ENCODE assay signal across 8 mouse cellular contexts in genomic region chr6:39256304-39257103, GRCm38 (mm10). TPM values are rescaled to one million over a fixed set of nuclear protein-coding genes. Genes with fewer than 3 reads are reported as not detected.
DNase-seq lines count a peak whose midpoint lies in the region; ATAC-seq and TF ChIP-seq lines count a peak whose summit lies in the region.

No protein-coding gene starts in this region.

- 0 out of 2 replicates have a peak overlapping the region, but pooled peaks have one; percentile 16 for H3K27ac ChIP-seq in embryonic facial prominence, embryonic 11.5 days (replicated peaks; ENCODE audit: low read depth, low read length)
- peak overlapping the region; percentile 81 for H3K27ac ChIP-seq in limb, embryonic 14.5 days (replicated peaks; ENCODE audit: low read depth, low read length)
- H3K27ac ChIP-seq in midbrain, embryonic 13.5 days, result peak overlapping the region; percentile 84
- H3K27ac ChIP-seq in stomach, postnatal 0 days (replicated peaks), result peak overlapping the region; percentile 73

- peak overlapping the region; percentile 74 for H3K4me2 ChIP-seq in embryonic facial prominence, embryonic 11.5 days (ENCODE audit: low read depth, low read length)
- peak overlapping the region; percentile 88 for H3K4me2 ChIP-seq in limb, embryonic 14.5 days (replicated peaks; ENCODE audit: low read depth, low read length, severe bottlenecking)
- H3K4me2 ChIP-seq in midbrain, embryonic 13.5 days (replicated peaks), result peak overlapping the region; percentile 80
- H3K4me2 ChIP-seq in stomach, postnatal 0 days (replicated peaks; ENCODE audit: low read depth), result peak overlapping the region; percentile 95

- H3K9ac ChIP-seq in embryonic facial prominence, embryonic 11.5 days (replicated peaks; ENCODE audit: low read length), result peak overlapping the region; percentile 50
- H3K9ac ChIP-seq in limb, embryonic 14.5 days (ENCODE audit: low read depth, low read length, severe bottlenecking), result peak overlapping the region; percentile 50
- H3K9ac ChIP-seq in midbrain, embryonic 13.5 days (replicated peaks), result peak overlapping the region; percentile 62
- H3K9ac ChIP-seq in stomach, postnatal 0 days (ENCODE audit: low read length), result peak overlapping the region; percentile 67

- DNase-seq in adrenal gland, postnatal 10 days, result peak; percentile 62
- DNase-seq in adrenal gland, postnatal 4 days (ENCODE audit: low spot score in 2 of 2), result no peak
- peak; percentile 88 for DNase-seq in embryonic facial prominence, embryonic 11.5 days (ENCODE audit: low spot score)
- DNase-seq in heart, adult 9 months (ENCODE audit: low spot score in 2 of 2), result peak; percentile 54 to 72
- DNase-seq in kidney, adult 11 months, result peak; percentile 49
- DNase-seq in limb, embryonic 14.5 days (ENCODE audit: low spot score), result peak; percentile 75
- DNase-seq in stomach, postnatal 0 days (ENCODE audit: low spot score), result peak; percentile 41

- 2% methylated on average over 48 of the region's 48 CpGs for WGBS in embryonic facial prominence, embryonic 11.5 days
- 2% methylated on average over 44 of the region's 48 CpGs for WGBS in limb, embryonic 14.5 days
- WGBS in midbrain, embryonic 13.5 days, result 4% methylated on average over 47 of the region's 48 CpGs
- WGBS in stomach, postnatal 0 days, result 8% methylated on average over 40 of the region's 48 CpGs

- 0 out of 2 replicates have a peak, but pooled peaks have one; percentile 47 for TF ChIP-seq POLR2A in limb, embryonic 14.5 days (IDR thresholded peaks at IDR 0.05; ENCODE audit: borderline replicate concordance, extremely low read depth, insufficient read depth, insufficient read length)

- no peaks in the 10 kb centered on the region for H3K27me3 ChIP-seq in embryonic facial prominence, embryonic 11.5 days (ENCODE audit: control insufficient read depth, insufficient read depth, low read length)
- H3K27me3 ChIP-seq in limb, embryonic 14.5 days (ENCODE audit: control insufficient read depth, insufficient read depth, low read length), result no peaks in the 10 kb centered on the region
- peaks cover 19% of the 10 kb centered on the region for H3K27me3 ChIP-seq in midbrain, embryonic 13.5 days
- no peaks in the 10 kb centered on the region for H3K27me3 ChIP-seq in stomach, postnatal 0 days (ENCODE audit: control insufficient read depth, insufficient read depth, low read length)

- H3K36me3 ChIP-seq in embryonic facial prominence, embryonic 11.5 days (replicated peaks; ENCODE audit: control insufficient read depth, insufficient read depth, low read depth, low read length), result no peaks in the 10 kb centered on the region
- H3K36me3 ChIP-seq in limb, embryonic 14.5 days (ENCODE audit: control insufficient read depth, insufficient read depth, low read length), result no peaks in the 10 kb centered on the region
- H3K36me3 ChIP-seq in midbrain, embryonic 13.5 days, result no peaks in the 10 kb centered on the region
- H3K36me3 ChIP-seq in stomach, postnatal 0 days (ENCODE audit: control insufficient read depth, insufficient read depth, low read length), result no peaks in the 10 kb centered on the region

- TF ChIP-seq EP300 in stomach, postnatal 0 days (optimal IDR thresholded peaks at IDR 0.05), result no peak

- no peaks in the 10 kb centered on the region for H3K9me3 ChIP-seq in embryonic facial prominence, embryonic 11.5 days (replicated peaks; ENCODE audit: control insufficient read depth, low read length)
- H3K9me3 ChIP-seq in limb, embryonic 14.5 days (ENCODE audit: control insufficient read depth, low read length), result no peaks in the 10 kb centered on the region
- no peaks in the 10 kb centered on the region for H3K9me3 ChIP-seq in midbrain, embryonic 13.5 days
- no peaks in the 10 kb centered on the region for H3K9me3 ChIP-seq in stomach, postnatal 0 days (ENCODE audit: control insufficient read depth, low read length)

- no peak for TF ChIP-seq CTCF in stomach, postnatal 0 days (IDR thresholded peaks at IDR 0.05; ENCODE audit: low read depth)

- peak; percentile 80 for ATAC-seq in embryonic facial prominence, embryonic 11.5 days (replicated peaks; ENCODE audit: insufficient number of reproducible peaks, low FRiP score, low TSS enrichment, low read depth)
- ATAC-seq in limb, embryonic 14.5 days (ENCODE audit: low FRiP score, low read depth), result peak; percentile 78
- peak; percentile 94 for ATAC-seq in midbrain, embryonic 13.5 days
- ATAC-seq in stomach, postnatal 0 days (ENCODE audit: low FRiP score, low TSS enrichment), result peak; percentile 20; the same call in 1 of the 2 replicates

- H3K4me3 ChIP-seq in embryonic facial prominence, embryonic 11.5 days (ENCODE audit: low read depth, low read length), result peak overlapping the region; percentile 38
- peak overlapping the region; percentile 37 for H3K4me3 ChIP-seq in limb, embryonic 14.5 days (replicated peaks; ENCODE audit: low read length)
- peak overlapping the region; percentile 46 for H3K4me3 ChIP-seq in midbrain, embryonic 13.5 days (replicated peaks)
- H3K4me3 ChIP-seq in stomach, postnatal 0 days (ENCODE audit: low read depth, low read length), result peak overlapping the region; percentile 51

- H3K4me1 ChIP-seq in embryonic facial prominence, embryonic 11.5 days (ENCODE audit: control insufficient read depth, insufficient read depth, low read length), result peaks cover 2% of the 10 kb centered on the region; the same call in 1 of the 2 replicates
- H3K4me1 ChIP-seq in limb, embryonic 14.5 days (ENCODE audit: control insufficient read depth, insufficient read depth, low read length), result peaks cover 29% of the 10 kb centered on the region
- H3K4me1 ChIP-seq in midbrain, embryonic 13.5 days (replicated peaks), result peaks cover 24% of the 10 kb centered on the region
- H3K4me1 ChIP-seq in stomach, postnatal 0 days (replicated peaks; ENCODE audit: control insufficient read depth, insufficient read depth), result no peaks in the 10 kb centered on the region

RNA-seq across cellular contexts. Expression of gene Kdm7a, which starts 49.9 kb away (rescaled TPM):
- 10 to 100 TPM; 16.7 to 17.1 TPM for total RNA-seq in adrenal gland, postnatal 10 days (2021)
- 10 to 100 TPM; 15.3 to 17.6 TPM for total RNA-seq in adrenal gland, postnatal 4 days (2021)
- 9.2 and 9.4 TPM in 2 replicates for polyA plus RNA-seq in embryonic facial prominence, embryonic 11.5 days (2014; fragmentation: Nextera tagmentation; extraction: Ambion mirVana)
- polyA plus RNA-seq in limb, embryonic 14.5 days (2012; rRNA removed), result 6.3 and 6.8 TPM in 2 replicates
- polyA plus RNA-seq in limb, embryonic 14.5 days (2014; fragmentation: Nextera tagmentation; extraction: Ambion mirVana), result 6.4 and 7.5 TPM in 2 replicates
- 12.2 and 13.0 TPM in 2 replicates for polyA plus RNA-seq in midbrain, embryonic 13.5 days (2015; fragmentation: Nextera tagmentation; extraction: Ambion mirVana)
- 2.5 and 2.6 TPM in 2 replicates for polyA plus RNA-seq in stomach, postnatal 0 days (2015; fragmentation: Nextera tagmentation; extraction: Ambion mirVana)

Comparison
In these comparisons a context has a peak if more than half of its experiments do, and no peak if none do; other contexts are left out.
1. DNase-seq: peak in adrenal gland, postnatal 10 days (single experiment), embryonic facial prominence, embryonic 11.5 days (single experiment), heart, adult 9 months (2 of 2), kidney, adult 11 months (single experiment), limb, embryonic 14.5 days (single experiment) and stomach, postnatal 0 days (single experiment); none in adrenal gland, postnatal 4 days (0 of 2).
2. ATAC-seq: peak in every context shown above with its lines; median percentile 94 in midbrain, embryonic 13.5 days; 80 in embryonic facial prominence, embryonic 11.5 days; 78 in limb, embryonic 14.5 days; 20 in stomach, postnatal 0 days.
3. H3K27ac ChIP-seq: peak in every context shown above with its lines; median percentile 84 in midbrain, embryonic 13.5 days; 81 in limb, embryonic 14.5 days; 73 in stomach, postnatal 0 days; 16 in embryonic facial prominence, embryonic 11.5 days.
4. Peak in every context shown above with its lines, with median percentiles within 50 percentile points of each other: H3K4me2 ChIP-seq, H3K4me3 ChIP-seq and H3K9ac ChIP-seq.